In genomic region chr2:158305948-158306695, GRCm38 (mm10) we compare ENCODE assay signal across 8 mouse cellular contexts. TPM values are rescaled to one million over a fixed set of nuclear protein-coding genes. Genes with fewer than 3 reads are reported as not detected.
DNase-seq lines count a peak whose midpoint lies in the region; ATAC-seq and TF ChIP-seq lines count a peak whose summit lies in the region.

Lbp (plus strand) TSS chr2:158306493.

- no peaks in the 10 kb centered on the region for H3K36me3 ChIP-seq in forebrain, embryonic 12.5 days (replicated peaks)
- no peaks in the 10 kb centered on the region for H3K36me3 ChIP-seq in forebrain, embryonic 16.5 days (ENCODE audit: control insufficient read depth, insufficient read depth)
- no peaks in the 10 kb centered on the region for H3K36me3 ChIP-seq in intestine, embryonic 15.5 days
- no peaks in the 10 kb centered on the region for H3K36me3 ChIP-seq in liver, embryonic 16.5 days (ENCODE audit: control insufficient read depth, insufficient read depth)
- no peaks in the 10 kb centered on the region for H3K36me3 ChIP-seq in small intestine, adult 2 months (ENCODE audit: control insufficient read depth, insufficient read depth, low read length)

- TF ChIP-seq CTCF in small intestine, adult 2 months (IDR thresholded peaks at IDR 0.05; ENCODE audit: extremely low read depth, insufficient read length, insufficient replicate concordance, low read depth, low read length), result no peak

- H3K9me3 ChIP-seq in forebrain, embryonic 12.5 days, result peaks cover 4% of the 10 kb centered on the region; the same call in 1 of the 2 replicates
- no peaks in the 10 kb centered on the region for H3K9me3 ChIP-seq in forebrain, embryonic 16.5 days (ENCODE audit: control insufficient read depth, low read length)
- no peaks in the 10 kb centered on the region for H3K9me3 ChIP-seq in intestine, embryonic 15.5 days
- no peaks in the 10 kb centered on the region for H3K9me3 ChIP-seq in liver, embryonic 16.5 days (replicated peaks; ENCODE audit: control insufficient read depth, low read length)

- no peak for TF ChIP-seq POLR2A in small intestine, adult 2 months (IDR thresholded peaks at IDR 0.05; ENCODE audit: low read depth, low read length)

- no peaks in the 10 kb centered on the region for H3K27me3 ChIP-seq in forebrain, embryonic 12.5 days
- H3K27me3 ChIP-seq in forebrain, embryonic 16.5 days (replicated peaks; ENCODE audit: control insufficient read depth, insufficient read depth, low read length), result no peaks in the 10 kb centered on the region
- no peaks in the 10 kb centered on the region for H3K27me3 ChIP-seq in intestine, embryonic 15.5 days (replicated peaks)
- H3K27me3 ChIP-seq in liver, embryonic 16.5 days (ENCODE audit: control insufficient read depth, insufficient read depth, low read depth, low read length), result no peaks in the 10 kb centered on the region
- no peaks in the 10 kb centered on the region for H3K27me3 ChIP-seq in small intestine, adult 2 months (ENCODE audit: control insufficient read depth, insufficient read depth, low read length)

- WGBS in forebrain, embryonic 12.5 days, result 59% methylated on average over 12 of the region's 13 CpGs
- WGBS in forebrain, embryonic 16.5 days, result 54% methylated on average over 13 of the region's 13 CpGs
- 25% methylated on average over 13 of the region's 13 CpGs for WGBS in intestine, embryonic 15.5 days
- 20% methylated on average over 13 of the region's 13 CpGs for WGBS in liver, embryonic 16.5 days (ENCODE audit: insufficient replicate concordance)
- WGBS in small intestine, adult 2 months, result 9% methylated on average over 13 of the region's 13 CpGs

- no peak within 1 kb of the TSS for H3K4me3 ChIP-seq in forebrain, embryonic 12.5 days (replicated peaks)
- no peak within 1 kb of the TSS for H3K4me3 ChIP-seq in forebrain, embryonic 16.5 days (replicated peaks; ENCODE audit: low read length)
- H3K4me3 ChIP-seq in intestine, embryonic 15.5 days (replicated peaks), result no peak within 1 kb of the TSS
- H3K4me3 ChIP-seq in liver, embryonic 16.5 days (ENCODE audit: low read depth, low read length), result peak within 1 kb of the TSS; percentile 57
- H3K4me3 ChIP-seq in small intestine, adult 2 months (ENCODE audit: low read depth, low read length), result 0 out of 2 replicates have a peak within 1 kb of the TSS, but pooled peaks have one; percentile 14

- peaks cover 10% of the 10 kb centered on the region for H3K4me1 ChIP-seq in forebrain, embryonic 12.5 days
- H3K4me1 ChIP-seq in forebrain, embryonic 16.5 days (replicated peaks; ENCODE audit: control insufficient read depth, insufficient read depth, low read length), result no peaks in the 10 kb centered on the region
- H3K4me1 ChIP-seq in intestine, embryonic 15.5 days (replicated peaks), result peaks cover 10% of the 10 kb centered on the region
- peaks cover 4% of the 10 kb centered on the region for H3K4me1 ChIP-seq in liver, embryonic 16.5 days (ENCODE audit: control insufficient read depth, low read depth, low read length)
- H3K4me1 ChIP-seq in small intestine, adult 2 months (ENCODE audit: control insufficient read depth, insufficient read depth, insufficient read length, low read length), result peaks cover 12% of the 10 kb centered on the region; the same call in 1 of the 2 replicates

- 0 out of 2 replicates have a peak within 1 kb of the TSS, but pooled peaks have one; percentile 2 for H3K4me2 ChIP-seq in forebrain, embryonic 12.5 days
- H3K4me2 ChIP-seq in forebrain, embryonic 16.5 days (ENCODE audit: low read length), result no peak within 1 kb of the TSS
- H3K4me2 ChIP-seq in intestine, embryonic 15.5 days (replicated peaks), result peak within 1 kb of the TSS; percentile 22
- peak within 1 kb of the TSS; percentile 46 for H3K4me2 ChIP-seq in liver, embryonic 16.5 days (ENCODE audit: low read depth, low read length)

- ATAC-seq in forebrain, embryonic 12.5 days (ENCODE audit: low FRiP score), result no peak
- no peak for ATAC-seq in forebrain, embryonic 16.5 days
- ATAC-seq in intestine, embryonic 15.5 days, result peak; percentile 85
- ATAC-seq in liver, embryonic 16.5 days (ENCODE audit: low read depth), result peak; percentile 85

- DNase-seq in gastrocnemius, adult 8-10 months (ENCODE audit: low spot score in 2 of 2), result peak; percentile 33 to 54
- DNase-seq in right cerebral cortex, postnatal 14 days, result no peak
- no peak for DNase-seq in cerebellum, adult 18-20 months

- 0 out of 2 replicates have a peak within 1 kb of the TSS, but pooled peaks have one; percentile 29 for H3K9ac ChIP-seq in forebrain, embryonic 12.5 days
- H3K9ac ChIP-seq in forebrain, embryonic 16.5 days (replicated peaks; ENCODE audit: low read depth, low read length), result no peak within 1 kb of the TSS
- no peak within 1 kb of the TSS for H3K9ac ChIP-seq in intestine, embryonic 15.5 days
- H3K9ac ChIP-seq in liver, embryonic 16.5 days (ENCODE audit: low read depth, low read length), result peak within 1 kb of the TSS; percentile 54; the same call in 1 of the 2 replicates

- 0 out of 2 replicates have a peak within 1 kb of the TSS, but pooled peaks have one; percentile 46 for H3K27ac ChIP-seq in forebrain, embryonic 12.5 days
- no peak within 1 kb of the TSS for H3K27ac ChIP-seq in forebrain, embryonic 16.5 days (ENCODE audit: low read length)
- 0 out of 2 replicates have a peak within 1 kb of the TSS, but pooled peaks have one; percentile 44 for H3K27ac ChIP-seq in intestine, embryonic 15.5 days
- H3K27ac ChIP-seq in liver, embryonic 16.5 days (ENCODE audit: low read length), result peak within 1 kb of the TSS; percentile 86
- H3K27ac ChIP-seq in small intestine, adult 2 months (ENCODE audit: insufficient read depth, low read depth, low read length), result peak within 1 kb of the TSS; percentile 3; the same call in 1 of the 2 replicates

RNA-seq across cellular contexts. Expression of gene Lbp, which starts in this region (rescaled TPM):
- polyA plus RNA-seq in forebrain, embryonic 12.5 days (2016; fragmentation: Nextera tagmentation; extraction: Ambion mirVana), result 1.5 and 2.3 TPM in 2 replicates
- polyA plus RNA-seq in forebrain, embryonic 16.5 days (2015; fragmentation: Nextera tagmentation; extraction: Ambion mirVana), result 2.4 and 3.2 TPM in 2 replicates
- 1 to 10 TPM; 2.0 to 8.9 (median 6.4) TPM for total RNA-seq in gastrocnemius, adult 8-10 months (2022)
- polyA plus RNA-seq in intestine, embryonic 15.5 days (2015; fragmentation: Nextera tagmentation; extraction: Ambion mirVana), result 5.4 and 5.5 TPM in 2 replicates
- 61.5 and 69.9 TPM in 2 replicates for polyA plus RNA-seq in liver, embryonic 16.5 days (2015; fragmentation: Nextera tagmentation; extraction: Ambion mirVana)
- 2.1 and 2.7 TPM in 2 replicates for polyA plus RNA-seq in small intestine, adult 2 months (2012; rRNA removed)

Comparison
In these comparisons a context has a peak if more than half of its experiments do, and no peak if none do; other contexts are left out.
1. H3K9ac ChIP-seq: peak in forebrain, embryonic 12.5 days (single experiment) and liver, embryonic 16.5 days (single experiment); none in forebrain, embryonic 16.5 days (single experiment) and intestine, embryonic 15.5 days (single experiment).
2. ATAC-seq: peak in intestine, embryonic 15.5 days (single experiment) and liver, embryonic 16.5 days (single experiment); none in forebrain, embryonic 12.5 days (single experiment) and forebrain, embryonic 16.5 days (single experiment).
3. H3K4me3 ChIP-seq: peak in liver, embryonic 16.5 days (single experiment) and small intestine, adult 2 months (single experiment); none in forebrain, embryonic 12.5 days (single experiment), forebrain, embryonic 16.5 days (single experiment) and intestine, embryonic 15.5 days (single experiment).
4. DNase-seq: peak in gastrocnemius, adult 8-10 months (2 of 2); none in right cerebral cortex, postnatal 14 days (single experiment) and cerebellum, adult 18-20 months (0 of 2).